Mouse (Mus musculus) brown adipose tissue, adult 24 weeks (tissue): Measurements from ENCODE around the gene Ube2g2. TPM values are rescaled to one million over a fixed set of nuclear protein-coding genes. Genes with fewer than 3 reads are reported as not detected.
A peak's percentile ranks its signal among the peaks of the same experiment; 100 is the strongest.

ENCODE experiments used
- H3K27ac ChIP-seq: fragments of 200-500 bp; replicated peaks from 2 replicates; pipeline ENCODE4 v1.5.1; 2012; ENCODE audit warnings: low read depth, mild to moderate bottlenecking, low read length
- H3K4me1 ChIP-seq: fragments of 200-500 bp; 2 replicates; pipeline ENCODE4 v1.6.1; 2012; ENCODE audit warnings: low read length, mixed read lengths; ENCODE audit not compliant: control insufficient read depth, insufficient read depth, insufficient read length
- H3K4me3 ChIP-seq: fragments of 200-500 bp; 2 replicates; pipeline ENCODE4 v1.5.1; 2012; ENCODE audit warnings: low read depth, mild to moderate bottlenecking, low read length, moderate library complexity; ENCODE audit not compliant: insufficient read depth
- polyA plus RNA-seq: library from polyadenylated mRNA; stranded (reverse); fragments of >200 nt; gene quantifications from 2 replicates; pipeline ENCODE4 v1.2.4, GENCODE M21; 2012; ENCODE audit not compliant: missing spikeins, insufficient read depth, insufficient read length

Gene Ube2g2
- polyA plus RNA-seq, 1 experiment = 23.3 TPM

DNA sequence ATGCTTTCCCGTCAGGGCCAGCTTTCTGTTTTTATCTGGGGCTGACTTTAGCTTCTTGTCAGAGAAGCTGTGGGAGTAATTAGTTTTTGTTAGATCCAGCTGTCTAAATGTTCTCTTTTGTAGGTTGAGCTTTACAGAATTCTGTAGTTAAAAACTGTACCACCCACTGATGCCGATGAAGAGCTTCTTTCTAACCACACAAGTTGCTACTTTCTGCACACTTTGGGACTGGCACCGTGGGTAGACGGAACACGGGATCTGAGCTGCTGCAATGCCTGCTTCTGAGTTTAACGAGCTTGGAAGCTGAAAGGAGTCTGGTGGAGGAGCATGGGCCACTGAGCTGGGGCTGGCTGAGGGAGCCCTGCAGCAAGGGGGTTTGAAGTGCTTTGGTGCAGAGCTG, 30.5 kb upstream of the Ube2g2 start:
- Histone ChIP-seq H3K4me3 (no peak overlapping the region), H3K4me1 (peaks cover 13% of the 10 kb centered on the region), H3K27ac (no peak overlapping the region)

DNA sequence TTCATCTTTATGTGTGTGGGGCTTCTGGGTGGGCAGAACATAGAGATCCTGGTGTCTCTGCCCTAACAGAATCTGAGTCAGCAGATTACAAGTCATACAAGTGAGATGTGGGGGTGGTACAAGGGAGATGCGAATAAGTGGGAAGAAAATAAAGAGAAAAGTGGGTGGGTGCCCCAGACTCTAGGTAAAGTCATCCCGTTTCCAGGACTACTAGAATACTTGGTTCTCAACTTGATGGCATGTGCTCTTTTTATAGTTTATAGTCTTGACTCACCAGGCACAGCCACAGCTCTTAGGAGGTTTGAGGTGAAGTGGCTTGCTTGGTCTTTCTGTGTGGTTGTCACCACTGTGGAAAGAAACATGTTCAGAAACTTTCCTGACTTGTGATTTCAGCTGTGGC, 26.0 kb upstream of the Ube2g2 start:
- no peak overlapping the region for H3K4me3 ChIP-seq
- H3K4me1 ChIP-seq = no peaks in the 10 kb centered on the region
- H3K27ac ChIP-seq = no peak overlapping the region

DNA sequence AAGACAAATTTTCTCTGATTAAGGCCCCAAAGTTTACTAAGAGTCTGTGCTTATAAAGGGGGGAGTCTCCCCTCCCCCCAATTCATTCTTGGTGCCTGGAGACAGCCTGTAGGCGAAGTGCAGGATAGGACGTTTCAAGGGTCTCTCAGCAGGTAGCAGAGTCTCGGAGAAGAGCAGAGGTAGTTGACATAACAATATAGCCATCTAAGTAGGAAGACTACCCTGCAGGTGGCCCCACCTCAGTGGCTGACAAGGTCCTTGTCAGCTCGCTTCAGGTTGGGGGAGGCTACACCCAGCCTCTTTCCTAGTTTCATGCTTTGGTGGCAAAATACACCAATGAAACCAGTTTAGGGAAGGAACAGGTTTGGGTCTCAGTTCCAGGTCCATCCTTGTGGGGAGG, 19.1 kb upstream of the Ube2g2 start:
- Histone ChIP-seq H3K4me3 (no peak overlapping the region), H3K4me1 (peaks cover 7% of the 10 kb centered on the region), H3K27ac (no peak overlapping the region)

DNA sequence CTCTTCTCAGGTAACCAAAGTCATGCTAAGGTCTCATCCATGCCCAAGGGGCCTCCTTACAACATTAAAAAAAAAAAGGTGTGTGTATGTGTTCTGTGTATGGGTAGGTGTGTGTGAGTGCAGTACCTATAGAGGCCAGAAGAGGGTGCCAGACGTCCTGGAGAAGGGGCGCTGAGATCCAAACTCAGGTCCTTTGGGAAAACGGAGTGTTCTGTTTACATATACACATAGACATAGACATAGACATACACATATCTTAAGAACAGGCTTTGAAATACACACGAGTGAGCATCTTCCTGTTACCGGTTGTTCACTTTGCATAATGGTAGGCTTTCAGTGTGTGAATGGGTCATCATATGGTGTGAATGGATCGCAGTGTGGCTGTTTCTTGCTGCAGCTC, 18.0 kb upstream of the Ube2g2 start:
- Histone ChIP-seq H3K4me3 (no peak overlapping the region), H3K27ac (no peak overlapping the region), H3K4me1 (peaks cover 8% of the 10 kb centered on the region)

DNA sequence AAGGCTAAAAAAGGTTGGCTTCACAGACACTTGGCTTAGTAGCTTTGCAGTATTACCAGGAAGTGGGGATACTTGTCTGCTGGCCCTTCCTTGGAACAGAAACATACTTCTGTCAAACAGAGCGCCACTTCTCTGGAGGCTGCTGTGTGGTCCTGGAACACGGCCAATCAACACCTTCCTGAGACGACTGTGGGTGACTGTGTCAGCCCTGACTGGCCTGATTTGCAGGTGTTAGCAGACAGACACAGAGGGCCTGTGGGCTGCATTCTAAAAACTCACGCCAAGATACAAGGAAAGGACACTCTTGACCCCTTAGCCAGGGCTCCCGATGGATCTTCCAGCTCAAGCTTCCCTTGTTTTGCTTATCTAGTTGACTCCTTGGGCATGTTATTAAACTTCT, 17.1 kb upstream of the Ube2g2 start:
- Histone ChIP-seq H3K4me1 (peaks cover 8% of the 10 kb centered on the region), H3K27ac (no peak overlapping the region)

DNA sequence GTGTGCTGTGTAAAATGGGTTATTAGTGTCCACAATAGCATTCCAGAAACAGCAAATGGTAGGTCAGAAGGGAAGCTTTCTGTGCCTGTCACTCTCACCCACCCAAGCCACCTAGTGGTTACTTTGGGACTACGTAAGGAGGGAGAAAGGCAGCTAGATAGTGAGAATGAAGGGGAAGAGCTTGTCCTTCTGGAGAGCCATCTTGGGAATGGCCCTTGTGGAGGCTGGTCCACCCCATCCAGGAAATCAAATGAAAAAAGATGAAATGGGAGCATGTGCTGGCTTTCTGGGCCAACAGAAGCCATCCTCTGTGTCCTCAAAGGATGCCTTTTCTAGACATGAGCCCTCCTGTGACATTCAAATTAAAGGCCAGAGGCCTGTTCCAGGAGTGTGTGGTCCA, 16.7 kb upstream of the Ube2g2 start:
- Histone ChIP-seq H3K4me1 (peaks cover 8% of the 10 kb centered on the region), H3K27ac (peak overlapping the region; percentile 90), H3K4me3 (peak overlapping the region; percentile 75; the same call in 1 of the 2 replicates)

More for the DNA sequence above, 17.1 kb upstream of the Ube2g2 start:
- H3K4me3 ChIP-seq = no peak overlapping the region

DNA sequence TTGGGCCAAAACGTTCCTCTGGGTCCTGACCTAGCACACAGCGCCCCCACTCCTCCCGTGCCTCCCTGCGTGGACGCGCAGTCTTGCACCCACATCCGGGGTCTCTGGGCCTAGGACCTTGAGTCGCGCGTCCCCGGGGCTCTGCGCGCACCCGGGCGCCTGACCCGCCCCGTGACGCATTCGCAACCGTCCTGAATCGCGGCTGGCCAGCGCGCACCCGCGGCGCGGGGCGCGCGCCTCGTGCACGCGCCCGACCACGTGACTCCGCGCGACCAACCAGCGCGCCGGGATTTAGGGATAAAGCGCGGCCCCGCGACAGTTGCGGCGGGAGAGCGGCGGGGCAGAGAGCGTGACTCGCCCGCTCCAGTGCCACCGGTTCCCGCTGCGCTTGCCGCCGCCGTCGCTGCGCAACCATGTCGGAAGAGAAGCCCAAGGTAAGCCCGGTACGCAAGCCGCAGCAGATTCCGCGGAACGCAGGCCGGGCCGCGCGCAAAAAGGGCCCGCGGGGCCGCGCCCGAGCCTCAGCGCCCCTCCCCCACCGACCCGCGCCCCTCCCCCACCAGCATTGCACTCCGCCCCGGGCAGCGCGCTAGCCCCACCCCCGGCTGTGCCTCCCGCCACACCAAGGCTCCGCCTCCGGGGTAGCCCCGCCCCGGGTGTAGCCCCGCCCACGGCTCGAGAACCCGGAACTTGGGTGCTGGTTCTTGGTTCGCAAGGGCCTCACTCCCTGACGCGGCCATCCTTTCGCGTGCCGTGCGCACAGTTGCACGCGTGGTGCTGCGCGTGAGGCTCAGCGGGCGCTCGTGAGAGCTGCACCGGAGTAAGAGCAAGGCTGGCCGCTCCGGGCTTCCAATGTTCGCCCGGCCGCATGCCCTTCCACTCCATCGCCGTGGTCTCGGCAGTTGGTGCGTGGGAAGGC, 15.9 kb upstream of the Ube2g2 start, which contains the start of the genes Sumo3 and Gm49325:
TSS of gene Sumo3 (plus strand) at position 190 of the 919 bp plus-strand sequence.
TSS of gene Gm49325 (plus strand) at position 290 of the 919 bp plus-strand sequence.
- Histone ChIP-seq H3K4me3 (peak within 1 kb of the TSS; percentile 77), H3K27ac (peak within 1 kb of the TSS; percentile 90), H3K4me1 (peaks cover 11% of the 10 kb centered on the region)

DNA sequence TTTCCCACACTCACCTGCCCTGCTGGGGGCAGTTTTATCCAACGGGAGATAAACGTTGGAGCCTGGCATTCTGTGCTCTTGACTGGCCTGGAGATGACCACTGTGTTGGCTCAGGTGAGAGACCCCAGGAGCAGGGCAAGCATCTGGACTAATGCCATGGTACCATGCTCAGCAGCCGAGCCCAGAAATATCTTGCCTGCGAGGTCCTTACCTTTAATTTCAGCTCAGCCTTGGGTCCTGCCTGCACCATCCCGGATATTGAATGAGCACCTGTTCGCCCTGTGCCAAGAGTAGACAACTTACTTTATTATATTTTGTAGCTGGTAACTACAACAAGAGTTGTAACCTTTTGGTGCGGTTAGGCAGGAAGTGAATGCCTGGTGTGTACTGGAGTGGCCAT, 15.2 kb upstream of the Ube2g2 start:
- H3K27ac ChIP-seq = peak overlapping the region; percentile 83
- H3K4me1 ChIP-seq = peaks cover 11% of the 10 kb centered on the region
- peak overlapping the region; percentile 77 for H3K4me3 ChIP-seq

DNA sequence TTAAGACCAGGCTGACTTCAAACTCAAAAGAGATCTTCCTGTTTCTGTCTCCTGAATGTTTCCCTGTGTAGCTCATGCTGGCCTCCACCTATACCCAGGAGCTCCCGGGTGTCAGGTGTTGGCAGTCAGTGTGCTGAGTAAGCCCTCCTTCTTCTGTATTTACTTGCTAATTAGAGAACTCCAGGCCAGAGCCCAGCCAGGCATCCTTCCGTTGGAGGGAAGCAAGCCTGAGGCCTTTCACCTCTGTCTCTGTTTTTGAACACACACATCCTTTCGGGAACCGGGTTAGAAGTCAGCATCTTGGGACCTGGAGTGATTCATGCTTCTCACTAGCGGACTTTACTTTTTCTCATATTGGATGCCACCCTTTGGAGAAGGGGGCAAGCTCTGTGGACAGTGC, 14.6 kb upstream of the Ube2g2 start:
- H3K27ac ChIP-seq = peak overlapping the region; percentile 83
- H3K4me3 ChIP-seq = peak overlapping the region; percentile 77
- peaks cover 11% of the 10 kb centered on the region for H3K4me1 ChIP-seq

DNA sequence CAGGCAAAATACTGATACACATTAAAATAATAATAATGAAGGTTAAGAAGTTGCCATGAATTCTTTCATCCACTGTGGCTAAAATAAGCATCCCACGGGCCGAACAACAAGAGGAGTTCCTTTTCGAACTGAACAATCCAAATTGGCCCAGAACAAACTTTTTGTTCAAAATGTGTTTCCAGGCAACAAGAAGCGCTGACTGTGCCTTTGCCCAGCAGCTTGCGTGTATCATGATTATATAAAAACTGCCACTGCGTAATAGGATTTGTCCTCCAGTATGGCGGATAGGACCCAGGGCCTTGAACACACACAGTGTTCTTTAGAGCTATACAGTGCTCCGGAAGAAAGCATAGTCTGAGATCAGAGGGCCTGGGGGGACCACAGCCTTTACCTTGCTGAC, 13.5 kb upstream of the Ube2g2 start:
- H3K4me1 ChIP-seq = peaks cover 15% of the 10 kb centered on the region
- H3K27ac ChIP-seq = 0 out of 2 replicates have a peak overlapping the region, but pooled peaks have one; percentile 11
- no peak overlapping the region for H3K4me3 ChIP-seq

DNA sequence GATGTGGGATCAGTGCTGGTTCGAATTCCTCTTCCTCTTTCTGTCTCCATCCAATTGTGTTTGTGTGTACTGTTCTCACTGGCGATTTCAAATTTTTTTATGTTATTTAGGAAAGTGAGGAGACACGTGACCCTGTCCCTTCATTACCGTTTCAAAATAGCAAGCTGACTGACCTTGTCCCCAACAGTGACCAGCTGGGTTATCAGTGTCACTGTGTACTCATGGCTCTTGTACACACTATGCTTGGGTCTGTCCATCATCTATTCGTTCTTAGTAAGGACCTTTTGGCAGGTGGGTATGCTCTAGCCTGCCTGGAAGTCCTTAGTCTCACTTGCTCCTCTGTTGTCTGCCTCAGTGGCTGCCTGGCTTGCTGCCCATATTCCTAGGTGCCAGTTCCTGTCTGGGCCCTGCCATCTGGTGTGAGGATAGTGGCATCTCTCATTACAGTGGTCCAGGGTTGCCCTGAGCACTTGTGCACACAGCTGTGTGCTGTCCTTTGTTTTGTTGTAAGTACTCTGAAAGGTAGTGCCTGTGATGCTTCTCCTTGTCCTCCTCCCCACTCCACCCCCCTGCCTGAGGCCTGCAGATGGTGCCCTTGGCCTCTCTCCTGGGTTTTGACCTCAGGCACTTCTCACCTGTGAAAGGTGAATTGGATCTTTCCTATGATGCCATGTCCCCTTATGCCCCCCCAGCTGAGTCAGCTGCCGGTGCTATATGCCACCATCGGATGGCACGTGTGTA, 11.7 kb upstream of the Ube2g2 start:
- peaks cover 18% of the 10 kb centered on the region for H3K4me1 ChIP-seq
- H3K27ac ChIP-seq = no peak overlapping the region; the same call in 1 of the 2 replicates
- no peak overlapping the region for H3K4me3 ChIP-seq

DNA sequence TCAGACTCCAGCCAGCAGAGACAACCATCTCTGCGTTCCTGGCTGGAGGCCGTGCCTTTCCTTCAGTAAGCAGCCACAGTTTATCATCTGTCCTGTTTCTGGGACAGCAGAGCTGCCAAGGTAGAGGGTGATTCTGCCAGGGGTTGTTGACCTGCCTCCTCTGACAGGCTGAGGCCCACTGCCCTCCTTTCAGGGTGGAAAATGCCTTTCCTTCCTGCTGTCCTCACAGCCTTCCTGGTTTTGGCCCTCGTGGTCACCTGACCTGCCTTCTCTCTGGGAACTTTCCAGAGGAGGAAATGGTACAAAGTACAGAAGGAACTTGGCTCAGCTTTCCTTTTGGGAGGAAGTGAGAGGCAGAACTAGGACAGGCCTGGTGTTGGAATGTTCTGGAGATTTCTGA, 8.7 kb upstream of the Ube2g2 start:
- H3K4me1 ChIP-seq = peaks cover 10% of the 10 kb centered on the region; the same call in 1 of the 2 replicates
- no peak overlapping the region for H3K4me3 ChIP-seq
- peak overlapping the region; percentile 96 for H3K27ac ChIP-seq

DNA sequence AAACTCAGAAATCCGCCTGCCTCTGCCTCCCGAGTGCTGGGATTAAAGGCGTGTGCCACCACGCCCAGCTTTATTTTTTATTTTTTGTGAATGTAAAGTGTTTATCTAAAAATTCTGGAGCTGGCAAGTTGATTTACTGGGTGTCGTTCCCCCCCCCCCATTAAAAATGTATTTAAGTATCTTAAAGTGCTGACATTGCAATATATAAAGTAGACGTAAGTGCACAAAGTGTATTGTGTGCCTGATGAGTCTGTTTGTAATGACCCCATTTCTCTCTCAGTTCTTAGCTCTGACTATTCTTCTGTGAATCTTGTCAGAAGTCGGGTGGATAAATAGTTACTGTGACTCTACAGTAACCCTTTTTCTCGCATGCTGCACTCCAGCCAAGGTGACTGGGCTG, 6.4 kb upstream of the Ube2g2 start:
- H3K27ac ChIP-seq = no peak overlapping the region
- H3K4me3 ChIP-seq = no peak overlapping the region
- peaks cover 9% of the 10 kb centered on the region; the same call in 1 of the 2 replicates for H3K4me1 ChIP-seq

DNA sequence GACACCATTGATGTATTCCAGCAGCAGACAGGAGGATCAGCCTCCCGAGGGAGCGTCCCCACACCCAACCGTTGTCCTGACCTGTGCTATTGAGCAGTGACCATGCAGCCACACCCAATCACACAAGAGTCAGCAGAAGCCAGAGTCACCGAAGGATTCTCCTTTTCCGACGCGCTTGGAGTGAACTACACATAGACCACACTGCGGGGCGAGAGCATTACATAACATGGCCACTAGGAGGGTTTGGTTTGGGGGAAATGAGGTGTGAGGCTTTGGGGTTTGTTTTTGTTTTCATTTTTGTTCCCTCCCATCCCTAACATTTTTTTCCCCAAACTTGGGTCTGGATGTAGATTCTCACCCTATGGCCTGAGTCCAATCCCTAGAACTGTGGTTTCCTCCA, 5.9 kb upstream of the Ube2g2 start:
- no peak overlapping the region for H3K4me3 ChIP-seq
- 0 out of 2 replicates have a peak, but pooled peaks cover 6% of the 10 kb centered on the region for H3K4me1 ChIP-seq
- no peak overlapping the region for H3K27ac ChIP-seq

DNA sequence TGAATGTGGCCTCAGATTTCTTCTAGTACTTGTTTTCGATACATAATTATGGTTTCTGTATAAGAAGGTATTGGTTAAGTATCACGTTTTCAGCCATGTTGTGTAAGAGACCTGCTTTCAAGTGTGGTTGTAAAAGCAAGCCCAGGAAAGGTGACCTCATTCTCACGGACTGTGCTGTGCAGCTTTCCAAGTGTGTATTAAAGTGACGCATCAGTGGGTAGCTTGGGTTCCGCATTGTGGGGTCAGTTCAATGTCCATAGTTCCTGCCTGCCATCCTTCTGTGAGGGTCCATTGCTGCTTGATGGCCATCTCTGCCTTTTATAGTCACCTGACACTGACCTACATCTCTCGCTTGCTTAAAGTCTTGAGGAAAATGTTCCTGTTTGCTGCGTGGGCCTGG, 5.1 kb upstream of the Ube2g2 start:
- Histone ChIP-seq H3K4me3 (no peak overlapping the region), H3K27ac (no peak overlapping the region)

More for the DNA sequence above, 5.1 kb upstream of the Ube2g2 start:
- peaks cover 11% of the 10 kb centered on the region; the same call in 1 of the 2 replicates for H3K4me1 ChIP-seq
